Mouse (Mus musculus): ENCODE results near the gene Lman1l.

Lman1l gene

DNA sequence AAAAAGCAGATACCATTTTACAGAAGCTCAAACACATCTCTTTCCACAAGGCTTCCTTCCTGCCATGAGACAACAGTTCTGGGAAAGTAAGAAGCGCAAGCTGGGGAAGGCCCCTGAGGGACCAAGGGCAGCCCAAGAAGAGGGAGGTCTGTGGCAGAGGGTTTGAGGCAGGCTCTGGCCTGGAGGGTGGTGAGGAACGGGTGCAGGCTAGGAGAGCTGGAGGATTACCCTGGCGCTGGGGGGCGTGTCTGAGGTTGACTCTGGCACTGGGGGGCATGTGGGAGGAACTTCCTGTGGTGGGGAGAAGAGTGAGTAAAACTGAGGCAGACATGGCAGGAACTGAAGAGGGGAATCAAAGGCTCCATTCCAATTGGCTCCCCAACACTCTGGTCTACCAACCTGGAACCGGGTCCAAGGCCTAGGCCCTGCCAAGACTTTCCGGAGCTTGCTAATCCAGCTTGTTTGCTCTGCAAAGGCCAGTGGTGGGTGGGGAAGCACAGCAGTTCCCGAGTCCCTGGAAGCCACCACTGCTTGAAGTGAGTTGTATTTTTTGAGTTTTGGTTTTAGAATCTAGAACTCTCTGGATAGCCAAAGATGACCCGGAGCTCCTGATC lies 2.9 kb downstream of the Lman1l start:
- DNase-seq = no peak

GRCm38 (mm10) chr9:57614786-57615185 lies 5.8 kb downstream of the Lman1l start:
- no peak for DNase-seq

GRCm38 (mm10) chr9:57613975-57614374 lies 6.6 kb downstream of the Lman1l start:
- no peak for DNase-seq

GRCm38 (mm10) chr9:57612587-57612986 lies 8.0 kb downstream of the Lman1l start:
- DNase-seq = no peak

DNA sequence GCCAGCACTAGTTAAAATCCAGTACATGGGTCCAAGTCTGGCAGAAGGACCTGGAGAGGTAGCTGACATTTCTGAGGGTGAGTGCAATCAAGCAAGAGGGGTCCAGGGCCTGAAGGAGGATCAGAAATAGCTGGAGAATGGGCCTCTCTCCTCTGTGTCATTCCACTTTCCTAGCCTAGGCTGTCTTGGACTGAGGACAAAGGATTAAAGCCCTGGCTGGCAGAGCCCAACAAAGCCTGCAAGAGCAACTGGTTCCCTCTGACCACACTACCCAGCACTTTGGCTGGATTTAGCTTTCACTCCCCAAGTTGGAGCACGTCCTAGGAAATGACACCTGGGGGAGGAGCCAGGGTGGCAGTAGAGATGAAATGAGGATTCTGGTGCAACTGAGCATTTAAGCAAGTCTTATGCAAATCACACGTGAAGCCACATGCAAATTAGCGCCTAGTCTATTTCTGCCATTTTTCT lies 10.2 kb downstream of the Lman1l start:
- DNase-seq = no peak

DNA sequence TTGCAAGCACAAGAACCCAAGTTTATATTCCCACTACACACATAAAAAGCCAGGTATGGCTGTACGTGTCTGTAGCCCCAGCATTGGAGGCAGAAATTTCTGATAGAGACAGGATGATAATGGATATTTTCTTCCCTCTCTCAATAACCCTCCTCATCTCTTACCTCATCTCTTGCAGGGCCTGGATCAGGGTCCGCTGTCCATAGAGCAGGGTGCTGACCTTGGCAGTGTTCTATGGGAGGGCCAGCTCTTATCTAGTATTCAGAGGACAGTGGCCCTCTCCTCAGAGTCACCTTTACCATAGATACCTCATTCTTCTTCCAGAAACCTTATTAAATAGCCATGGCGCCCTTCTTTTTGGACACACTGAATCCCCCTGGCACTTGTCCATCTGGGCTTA lies 10.8 kb downstream of the Lman1l start:
- no peak for DNase-seq

DNA sequence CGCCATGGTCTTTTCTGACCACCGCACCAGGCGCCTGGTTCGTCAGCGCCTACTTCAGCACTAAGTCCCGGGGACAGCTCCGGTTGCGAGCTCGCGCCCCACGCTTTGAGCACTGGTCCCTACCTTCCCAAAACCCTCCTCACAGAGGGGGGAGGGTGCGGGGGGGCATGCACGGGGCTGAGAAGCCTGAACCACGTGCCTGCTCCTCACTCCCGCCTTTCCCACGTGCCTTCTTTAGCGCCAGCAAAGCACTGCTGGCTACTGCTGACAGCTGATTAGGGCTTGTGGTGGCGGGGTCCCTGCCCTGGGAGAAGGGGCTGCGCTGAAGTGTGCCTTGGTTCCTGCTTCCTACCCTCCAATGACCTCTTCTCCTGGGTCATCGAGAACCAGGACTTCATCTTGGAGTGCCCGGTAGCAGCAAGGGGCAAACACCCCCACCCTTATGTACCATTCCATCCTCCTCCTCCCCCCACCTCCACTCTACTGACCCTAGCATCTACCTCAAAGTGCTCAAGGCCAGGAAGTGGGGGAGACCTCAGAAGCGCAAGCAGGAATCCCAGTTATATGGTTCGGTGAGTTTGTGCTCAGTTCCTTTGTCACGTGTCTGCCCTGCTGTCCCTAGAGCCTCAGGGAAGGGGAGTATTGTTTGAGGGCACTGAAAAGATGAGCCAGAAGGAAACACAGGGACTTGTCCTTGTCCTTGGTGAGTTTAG lies 14.3 kb downstream of the Lman1l start, which contains the start of gene Cplx3:
Cplx3 (minus strand) TSS at position 143 of the 713 bp plus-strand sequence.
- peak; percentile 49 for DNase-seq

GRCm38 (mm10) chr9:57605503-57605902 lies 15.1 kb downstream of the Lman1l start:
- DNase-seq = no peak

DNA sequence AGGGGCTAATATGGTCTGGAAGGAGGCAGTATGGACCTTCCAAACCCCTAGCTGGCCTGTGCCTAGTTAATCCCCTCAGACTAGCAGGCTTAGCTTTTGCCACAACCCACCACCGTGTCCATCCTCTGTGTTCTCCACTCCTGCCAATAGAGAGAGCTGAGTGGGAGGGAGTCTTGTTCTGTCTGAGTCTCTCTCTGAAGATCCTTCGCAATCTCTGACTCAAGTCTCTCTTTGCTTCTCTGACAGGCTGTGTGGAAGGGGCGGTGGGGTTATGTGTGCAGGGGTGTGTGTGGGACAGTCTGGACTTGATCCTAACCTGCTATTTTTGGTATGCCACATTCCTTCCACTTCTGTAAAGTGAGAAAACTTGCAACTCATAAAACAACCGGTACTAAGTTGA lies 15.7 kb downstream of the Lman1l start:
- DNase-seq = no peak

DNA sequence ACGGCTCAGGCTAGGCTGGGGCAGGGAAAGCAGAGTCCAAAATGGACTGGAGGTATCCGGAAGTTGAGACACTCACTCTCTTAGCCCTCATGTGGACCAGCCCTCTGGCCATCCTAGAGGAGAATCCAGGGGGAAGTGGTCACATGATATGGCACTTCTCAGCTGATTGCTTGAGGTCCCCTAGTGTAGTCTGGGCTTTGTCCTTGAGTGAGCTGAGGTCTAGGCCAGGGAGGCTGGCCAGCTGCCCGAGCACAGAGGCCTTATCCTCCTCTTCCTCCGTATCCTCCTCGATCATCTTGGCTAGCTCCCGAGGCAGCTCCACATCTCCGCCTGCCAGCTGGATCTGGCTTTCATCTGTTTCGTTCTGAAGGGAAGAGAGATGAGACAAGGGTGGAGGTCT lies 18.5 kb downstream of the Lman1l start:
- DNase-seq = no peak

- DNase-seq = peak; percentile 23
These were observed 19.2 kb downstream of the Lman1l start for GRCm38 (mm10) chr9:57601353-57601706.

GRCm38 (mm10) chr9:57600620-57601352 lies 19.8 kb downstream of the Lman1l start:
- peak; percentile 46 for DNase-seq

- DNase-seq = no peak
These were observed 21.6 kb downstream of the Lman1l start for GRCm38 (mm10) chr9:57598851-57599563.

DNA sequence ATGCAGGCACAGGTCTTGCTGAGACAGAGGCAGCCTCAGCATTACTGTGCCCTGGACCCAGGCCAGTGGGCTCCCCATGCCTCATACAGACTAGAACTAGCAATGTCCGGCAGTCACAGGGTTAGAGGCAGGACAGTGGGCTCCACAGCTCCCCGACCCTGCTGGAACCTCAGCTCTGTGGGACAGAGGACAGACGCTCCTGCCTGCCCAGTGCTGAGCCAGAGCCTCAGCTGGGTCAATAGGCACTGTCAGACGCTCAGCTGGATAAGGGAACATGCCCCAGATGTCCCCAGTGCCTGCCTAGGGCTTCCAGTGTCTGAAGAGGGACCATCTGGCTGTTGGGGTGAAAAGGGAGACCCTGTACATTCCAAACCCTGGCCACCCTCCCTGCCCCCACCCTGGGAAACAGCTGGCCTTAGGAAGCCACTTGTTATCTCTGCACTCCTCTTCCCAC lies 22.6 kb downstream of the Lman1l start:
- DNase-seq = no peak

DNA sequence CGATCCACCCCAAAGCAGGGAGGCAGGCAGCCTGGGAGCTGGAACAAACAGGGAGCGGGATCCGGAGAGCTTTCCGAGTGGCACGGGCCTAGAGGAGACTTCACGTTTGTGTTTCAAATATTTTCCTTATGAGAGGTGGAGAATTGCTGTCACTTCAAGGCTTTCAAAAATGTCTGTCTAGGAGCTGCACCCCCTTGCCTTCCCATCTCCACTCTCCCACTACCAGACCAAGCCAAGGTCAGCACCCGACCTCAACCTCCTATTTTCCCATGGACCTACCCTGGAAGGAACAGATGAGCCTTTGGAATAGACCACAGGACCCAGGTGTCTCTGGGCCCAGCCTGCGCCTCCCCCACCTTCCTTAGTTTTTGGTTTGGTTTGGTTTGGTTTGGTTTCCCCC lies 23.3 kb downstream of the Lman1l start:
- DNase-seq = no peak

DNA sequence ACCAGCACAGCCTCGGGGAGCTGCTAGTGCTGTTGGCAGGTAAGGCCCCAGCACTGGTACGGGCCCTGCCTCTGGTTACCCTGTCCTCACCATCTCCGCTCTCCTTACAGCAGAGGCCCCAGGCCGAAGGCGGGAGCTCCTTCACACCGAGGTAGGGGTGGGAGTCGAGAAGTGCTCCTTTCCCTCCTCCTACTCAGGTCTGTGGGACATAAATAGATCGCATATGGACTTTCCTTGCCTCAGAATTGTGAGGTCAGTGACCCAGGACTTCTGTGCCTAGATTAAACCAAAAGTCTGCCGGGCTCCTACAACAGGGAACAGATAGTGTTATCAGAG lies 26.4 kb downstream of the Lman1l start:
- no peak for DNase-seq

- no peak for DNase-seq
These were observed 27.0 kb downstream of the Lman1l start for GRCm38 (mm10) chr9:57593454-57594173.

DNA sequence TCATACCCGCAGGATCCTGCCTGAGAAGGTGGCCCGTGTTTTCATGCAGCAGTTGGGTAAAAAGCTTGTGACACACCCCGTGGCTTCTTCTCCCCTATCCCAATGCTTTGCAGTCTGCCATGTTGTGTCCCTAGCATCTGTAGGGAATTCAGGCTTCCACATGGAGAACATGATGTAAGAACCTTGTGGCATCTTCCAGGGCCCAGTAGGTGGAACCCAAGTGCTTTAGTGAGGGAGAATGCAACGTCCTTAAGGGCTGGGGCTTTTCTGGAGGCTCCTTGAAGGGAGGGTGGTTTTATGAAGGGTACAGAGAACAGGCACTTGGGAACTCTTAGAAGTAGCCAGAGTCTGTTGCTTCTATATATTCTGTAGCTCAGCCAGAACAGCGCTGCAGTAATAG lies 29.8 kb downstream of the Lman1l start:
- DNase-seq = no peak

- DNase-seq = peak; percentile 85
These were observed 31.1 kb downstream of the Lman1l start, which contains the start of gene Ulk3 for GRCm38 (mm10) chr9:57589224-57590126. Gene Ulk3, plus strand, starts transcription at chr9:57589452.

GRCm38 (mm10) chr9:57584991-57585390 lies 35.6 kb downstream of the Lman1l start:
- DNase-seq = no peak

DNA sequence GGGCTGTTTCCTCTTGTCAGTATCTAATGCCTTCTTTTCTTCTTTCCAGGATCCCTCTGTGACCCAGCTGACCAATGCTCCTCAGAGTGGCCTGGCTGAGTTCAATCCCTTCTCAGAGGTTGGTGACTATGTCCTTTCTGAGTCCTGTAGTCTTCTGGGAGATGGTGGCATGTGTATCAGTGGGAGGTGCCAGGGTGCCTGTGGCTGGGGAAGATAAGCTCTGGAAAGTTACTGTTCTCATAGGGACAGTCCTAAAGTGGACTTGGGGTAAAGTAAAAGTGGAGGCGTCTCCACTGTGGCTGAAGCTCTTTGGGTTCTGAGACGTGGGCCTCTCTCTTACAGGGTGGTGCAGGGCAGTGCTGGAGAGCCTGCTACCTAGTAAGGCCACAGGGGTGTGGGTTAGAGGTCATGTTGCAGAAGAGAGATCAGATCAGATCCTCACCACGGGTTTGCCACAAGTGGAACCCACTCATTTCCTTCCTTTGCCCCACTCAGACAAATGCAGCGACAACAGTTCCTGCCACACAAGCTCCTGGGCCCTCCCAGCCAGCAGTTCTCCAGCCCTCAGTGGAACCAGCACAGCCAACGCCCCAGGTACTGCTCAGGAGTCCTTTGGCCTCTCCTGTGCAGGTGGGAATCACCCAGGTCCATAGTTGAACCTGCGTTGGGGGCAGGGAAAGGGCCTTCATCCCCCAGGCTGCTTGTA lies 43.3 kb downstream of the Lman1l start:
- no peak for DNase-seq
